Mouse (Mus musculus) olfactory bulb, adult 2 months (tissue): ENCODE results near the gene Iqcj. TPM values are rescaled to one million over a fixed set of nuclear protein-coding genes. Genes with fewer than 3 reads are reported as not detected.
A peak's percentile ranks its signal among the peaks of the same experiment; 100 is the strongest.

ENCODE experiments used
- H3K27ac ChIP-seq: fragments of 200-500 bp; 2 replicates; pipeline ENCODE4 v1.5.1; 2012; ENCODE audit warnings: low read depth, low read length; ENCODE audit not compliant: insufficient read depth
- H3K4me1 ChIP-seq: fragments of 200-500 bp; 2 replicates; pipeline ENCODE4 v1.6.1; 2012; ENCODE audit warnings: low read length; ENCODE audit not compliant: control insufficient read depth, insufficient read depth
- H3K4me3 ChIP-seq: fragments of 200-500 bp; 2 replicates; pipeline ENCODE4 v1.5.1; 2012; ENCODE audit warnings: mild to moderate bottlenecking, low read depth, low read length, moderate library complexity; ENCODE audit not compliant: insufficient read depth
- CTCF ChIP-seq: fragments of 200-500 bp; IDR thresholded peaks from 2 replicates; pipeline ENCODE4 v1.5.1; 2012; ENCODE audit warnings: low read depth, mild to moderate bottlenecking, low read length, moderate library complexity; ENCODE audit not compliant: insufficient read depth
- POLR2A ChIP-seq: fragments of 200-500 bp; IDR thresholded peaks from 2 replicates; pipeline ENCODE4 v1.6.1; 2012; ENCODE audit warnings: mild to moderate bottlenecking, low read depth, low read length, moderate library complexity; ENCODE audit not compliant: insufficient read depth
- WGBS: fragments of 180-500 bp; shearing (Covaris S2); methylation state at CpG from one replicate; pipeline ENCODE4 v1.1.7; 2018; 5-methylcytosine and 5-hydroxymethylcytosine counted together
- polyA plus RNA-seq: library from polyadenylated mRNA; stranded (reverse); fragments of >200 nt; gene quantifications from 2 replicates; pipeline ENCODE4 v1.2.4, GENCODE M21; 2012; ENCODE audit warnings: low replicate concordance; ENCODE audit not compliant: missing spikeins, insufficient read depth, insufficient read length

The Iqcj gene
- polyA plus RNA-seq = not detected in 2 replicates

DNA sequence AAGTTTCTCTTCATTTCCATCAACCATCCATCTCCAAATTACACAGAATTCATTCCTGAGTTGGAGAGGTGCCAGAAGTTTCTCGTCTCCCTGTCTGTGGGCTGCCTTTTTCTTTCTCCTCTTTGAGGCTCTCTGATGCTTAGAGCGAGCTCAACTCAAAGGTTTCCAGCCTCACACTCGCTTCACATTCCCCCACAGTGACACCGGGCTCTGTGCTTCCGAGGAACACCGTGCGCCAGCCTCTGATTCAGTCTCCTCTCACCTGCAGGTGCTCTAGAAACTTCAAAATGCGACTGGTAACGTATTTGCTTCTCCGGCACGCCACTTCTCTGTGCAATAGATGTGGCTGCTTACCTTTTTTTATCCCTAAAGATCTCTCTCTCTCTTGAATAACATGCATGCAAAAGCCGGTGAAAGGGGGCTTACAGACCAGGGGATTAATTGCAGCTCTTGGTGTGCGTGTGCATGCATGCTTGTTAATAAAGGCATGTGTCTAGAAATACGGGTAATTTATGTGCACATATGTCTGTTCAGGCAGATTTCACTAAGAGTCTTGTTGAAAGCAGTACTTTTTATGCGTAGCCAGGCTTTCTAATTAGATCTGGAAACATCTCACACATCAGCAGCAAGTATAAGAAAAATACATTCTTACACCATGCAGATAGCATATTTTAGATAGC is at the start of gene Iqcj, which contains the start of gene Iqschfp:
Gene Iqcj, plus strand, starts transcription at position 195 of the 680 bp plus-strand sequence.
Gene Iqschfp, plus strand, starts transcription at position 207 of the 680 bp plus-strand sequence.
- Histone ChIP-seq H3K4me1 (peaks cover 4% of the 10 kb centered on the region; the same call in 1 of the 2 replicates), H3K27ac (no peak within 1 kb of the TSS), H3K4me3 (peak within 1 kb of the TSS; percentile 28; the same call in 1 of the 2 replicates)
- WGBS = 12% methylated on average over 15 of the region's 15 CpGs
- TF ChIP-seq POLR2A (no peak), CTCF (no peak)

DNA sequence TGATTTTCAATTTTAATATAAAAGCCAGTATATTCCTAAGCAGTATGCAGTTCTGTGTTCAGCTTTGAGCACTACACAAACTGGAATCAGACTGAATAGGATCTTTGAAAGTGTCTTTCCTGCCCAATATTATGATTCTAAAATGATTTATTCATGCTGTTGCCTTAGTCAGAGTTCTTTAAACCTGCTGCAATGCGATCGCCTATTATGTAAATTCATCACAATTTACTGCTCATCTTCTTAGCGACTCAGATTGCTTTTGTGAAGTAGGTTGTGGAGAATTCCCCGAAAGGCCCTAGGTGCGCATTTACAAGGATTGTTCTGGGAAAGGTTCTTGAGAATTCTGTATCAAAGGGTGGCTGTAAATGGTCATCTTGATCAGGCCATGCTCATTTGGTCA is 39.6 kb upstream of the Iqcj start:
- TF ChIP-seq CTCF (no peak), POLR2A (no peak)
- Histone ChIP-seq H3K4me1 (no peaks in the 10 kb centered on the region), H3K4me3 (no peak overlapping the region), H3K27ac (no peak overlapping the region)
- WGBS = 89% methylated on average over 5 of the region's 5 CpGs

DNA sequence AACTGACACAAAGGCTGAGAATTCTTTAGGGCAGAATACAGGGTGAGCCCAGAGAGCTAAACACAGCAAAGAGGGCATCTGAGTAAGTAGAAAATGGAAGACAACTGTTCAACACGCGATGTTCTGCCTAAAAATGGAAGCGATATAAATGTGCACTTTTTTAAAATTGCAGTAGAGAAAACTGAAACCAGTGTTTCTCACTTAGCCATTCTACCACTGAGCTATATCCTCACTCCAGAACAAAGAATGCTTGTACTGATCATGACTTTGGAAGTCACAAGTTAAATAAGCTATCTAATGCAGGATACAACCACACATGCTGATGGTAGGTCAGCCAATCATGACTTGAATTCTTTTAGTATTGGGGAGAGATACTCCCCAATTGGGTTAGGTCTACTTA is 30.5 kb upstream of the Iqcj start:
- Histone ChIP-seq H3K4me3 (no peak overlapping the region), H3K4me1 (no peaks in the 10 kb centered on the region), H3K27ac (no peak overlapping the region)
- 75% methylated on average over 3 of the region's 3 CpGs for WGBS
- no peak for TF ChIP-seq CTCF
- TF ChIP-seq POLR2A = no peak

DNA sequence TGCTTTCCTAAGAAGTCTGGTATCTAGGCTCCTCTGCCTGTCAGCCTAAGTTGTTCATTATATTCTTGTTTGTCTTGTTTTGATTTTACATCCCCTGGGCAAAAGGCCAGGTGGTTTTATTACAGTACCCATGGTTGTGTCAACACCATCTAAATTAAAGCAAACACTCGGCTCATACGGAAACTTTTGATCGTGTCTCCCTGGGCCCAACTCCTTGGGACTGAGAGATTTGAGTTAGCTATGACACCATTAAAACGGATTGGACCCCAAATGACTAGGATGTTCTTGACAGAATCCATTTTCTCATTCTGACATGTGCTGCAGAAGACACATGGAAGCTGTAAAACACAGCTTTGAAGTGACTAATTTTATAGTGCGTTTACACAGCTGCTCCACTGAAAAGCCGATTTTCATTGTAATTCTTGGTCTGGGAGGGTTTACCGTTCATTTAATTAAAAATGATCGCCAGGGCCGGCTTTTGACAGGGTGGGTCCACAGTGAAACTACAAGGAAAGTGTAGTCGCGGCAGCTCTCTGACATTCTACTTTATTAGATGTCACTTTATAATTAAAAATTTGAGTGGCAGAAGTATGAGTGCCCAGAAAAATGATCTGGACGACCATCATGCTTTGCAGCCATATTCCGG is 24.5 kb upstream of the Iqcj start:
- Histone ChIP-seq H3K4me3 (no peak overlapping the region), H3K27ac (no peak overlapping the region), H3K4me1 (no peaks in the 10 kb centered on the region)
- WGBS = 55% methylated on average over 13 of the region's 13 CpGs
- no peak for TF ChIP-seq POLR2A

DNA sequence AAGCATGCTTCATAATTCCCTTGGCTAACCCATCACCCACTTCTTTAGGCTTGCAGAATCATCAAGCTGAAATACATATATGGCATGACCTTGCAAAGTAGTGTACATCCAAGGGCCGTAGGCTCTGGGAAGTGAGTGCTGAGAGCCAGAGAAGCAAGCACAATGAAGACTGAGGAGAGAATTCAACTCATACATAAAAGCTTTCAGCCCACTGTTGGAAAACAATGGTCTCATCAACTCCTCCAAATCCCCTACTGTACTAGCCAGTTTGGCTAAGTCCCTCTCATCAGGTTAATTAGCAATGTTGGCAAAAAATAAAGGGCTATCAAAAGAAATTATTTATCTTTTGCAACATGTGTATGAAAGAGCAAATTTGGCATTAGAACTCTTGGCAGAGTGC is 22.6 kb upstream of the Iqcj start:
- 51% methylated on average over 1 of the region's 1 CpGs for whole genome bisulfite sequencing
- Histone ChIP-seq H3K4me1 (no peaks in the 10 kb centered on the region), H3K4me3 (no peak overlapping the region), H3K27ac (no peak overlapping the region)
- TF ChIP-seq POLR2A = no peak
- no peak for TF ChIP-seq CTCF

DNA sequence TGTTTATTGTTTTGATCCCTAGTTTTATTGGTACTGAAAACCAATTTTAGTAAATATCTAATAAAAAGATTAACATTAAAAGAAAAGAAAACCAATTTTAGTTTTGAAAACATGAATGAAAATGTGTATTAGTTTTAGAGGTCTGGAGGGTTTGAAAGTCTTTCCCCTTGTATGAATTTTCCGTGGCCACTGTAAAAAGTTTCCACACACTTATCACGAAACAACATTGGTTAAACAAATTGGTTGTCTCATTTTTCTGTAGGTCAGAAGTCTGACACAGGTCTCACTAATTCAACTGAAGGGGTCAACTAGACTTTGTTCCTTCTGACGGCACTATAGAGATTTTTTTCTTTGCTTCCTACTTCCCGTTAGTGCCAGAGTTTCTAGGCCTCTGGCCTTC is 14.8 kb upstream of the Iqcj start:
- no peak overlapping the region for H3K4me3 ChIP-seq
- 90% methylated on average over 4 of the region's 4 CpGs for WGBS
- no peaks in the 10 kb centered on the region for H3K4me1 ChIP-seq
- TF ChIP-seq POLR2A (no peak), CTCF (no peak)
- H3K27ac ChIP-seq = no peak overlapping the region

DNA sequence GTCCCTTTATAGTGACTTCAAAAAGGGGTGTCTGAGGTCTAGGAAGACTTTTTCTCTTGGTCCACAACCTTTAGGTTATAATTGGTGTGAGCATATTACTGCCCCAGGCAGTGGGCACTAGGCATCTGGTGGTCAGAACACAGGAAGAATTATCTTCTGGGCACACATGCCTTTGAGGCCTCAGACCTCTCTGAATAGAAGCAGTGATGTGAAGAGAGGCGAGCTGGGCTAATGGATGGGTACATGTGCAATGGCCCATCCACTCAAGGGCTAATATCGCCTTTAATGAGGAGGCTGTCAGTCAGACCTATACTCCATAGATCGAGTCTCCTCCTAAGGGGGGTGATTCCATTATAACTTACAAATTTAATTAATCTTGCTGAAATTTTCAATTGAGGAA is 7.7 kb upstream of the Iqcj start:
- Histone ChIP-seq H3K4me1 (no peaks in the 10 kb centered on the region), H3K27ac (no peak overlapping the region), H3K4me3 (no peak overlapping the region)
- 62% methylated on average over 3 of the region's 3 CpGs for WGBS
- TF ChIP-seq CTCF (no peak), POLR2A (no peak)

- 74% methylated on average over 1 of the region's 1 CpGs for WGBS
- Histone ChIP-seq H3K4me1 (no peaks in the 10 kb centered on the region), H3K27ac (no peak overlapping the region), H3K4me3 (no peak overlapping the region)
- TF ChIP-seq POLR2A (no peak), CTCF (no peak)
Observed at GRCm38 (mm10) chr3:67886176-67886575, 5.8 kb upstream of the Iqcj start.

- H3K27ac ChIP-seq = no peak overlapping the region
- no peak overlapping the region for H3K4me3 ChIP-seq
- H3K4me1 ChIP-seq = peaks cover 4% of the 10 kb centered on the region; the same call in 1 of the 2 replicates
- no peak for TF ChIP-seq POLR2A
- TF ChIP-seq CTCF = no peak
Observed at GRCm38 (mm10) chr3:67887251-67887650, 4.8 kb upstream of the Iqcj start.

DNA sequence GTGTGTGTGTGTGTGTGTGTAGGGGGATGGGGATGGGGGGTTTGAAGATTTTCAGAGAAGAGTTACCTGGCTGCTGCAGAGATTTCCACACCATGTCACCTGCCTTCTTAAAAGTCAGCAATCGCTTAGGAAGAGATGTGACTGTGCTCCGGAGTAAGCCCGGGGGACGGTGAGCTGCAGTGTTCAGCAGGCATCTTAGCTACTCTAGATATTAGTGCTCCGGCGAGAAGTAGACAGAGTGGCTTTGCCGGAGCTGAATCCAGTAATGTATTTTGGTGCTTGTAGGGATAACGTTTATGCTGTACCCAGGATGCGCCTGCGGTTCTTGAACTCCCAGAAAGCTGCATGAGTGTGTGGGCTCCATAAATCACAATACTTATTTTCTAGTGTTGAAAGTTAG is 748 bp downstream of the Iqcj start:
- no peak overlapping the region for H3K27ac ChIP-seq
- no peak overlapping the region for H3K4me3 ChIP-seq
- H3K4me1 ChIP-seq = peaks cover 4% of the 10 kb centered on the region; the same call in 1 of the 2 replicates
- TF ChIP-seq CTCF = no peak
- TF ChIP-seq POLR2A = no peak
- WGBS = 38% methylated on average over 10 of the region's 10 CpGs
